Mouse (Mus musculus) thymus, adult 2 months (tissue): ENCODE measurements around the gene Nrg3.

Source experiments
- CTCF ChIP-seq: fragments of 200-500 bp; IDR thresholded peaks from 2 replicates; pipeline ENCODE4 v1.5.1; 2012; ENCODE audit warnings: mild to moderate bottlenecking, control low read depth, low read length, moderate library complexity, borderline replicate concordance; ENCODE audit not compliant: control insufficient read depth, poor library complexity, insufficient read depth; ENCODE audit errors: extremely low read depth
- POLR2A ChIP-seq: fragments of 200-500 bp; IDR thresholded peaks from 2 replicates; pipeline ENCODE4 v1.6.1; 2012; ENCODE audit warnings: mild to moderate bottlenecking, low read length, control low read depth, moderate library complexity; ENCODE audit not compliant: control insufficient read depth, poor library complexity, insufficient read depth; ENCODE audit errors: extremely low read depth

- TF ChIP-seq CTCF (no peak), POLR2A (no peak)
Observed at GRCm38 (mm10) chr14:38447086-38447485, 1025.8 kb downstream of the Nrg3 start.
